Mouse (Mus musculus): Measurements from ENCODE around the gene Selenos.

DNA sequence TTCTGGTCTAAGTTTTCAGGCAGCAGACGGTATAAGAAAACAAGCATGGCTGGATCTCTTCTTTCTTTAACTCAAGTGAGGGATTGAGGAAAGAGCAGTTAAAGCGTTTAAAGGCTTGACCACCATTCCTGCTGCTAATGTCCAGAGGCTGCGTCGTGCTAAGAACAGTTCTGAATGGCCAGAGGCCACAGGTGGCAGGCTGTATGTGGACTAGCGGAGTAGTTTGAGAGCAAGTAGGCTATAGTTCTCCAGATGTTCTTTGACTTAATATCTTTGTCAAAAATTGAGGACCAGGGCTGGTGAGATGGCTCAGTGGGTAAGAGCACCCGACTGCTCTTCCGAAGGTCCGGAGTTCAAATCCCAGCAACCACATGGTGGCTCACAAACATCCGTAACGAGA, 31.8 kb downstream of the Selenos start:
- TF ChIP-seq HCFC1 (IDR thresholded peaks at IDR 0.05; ENCODE audit: borderline replicate concordance, insufficient read depth, low read length) (no peak), CHD2 (IDR thresholded peaks at IDR 0.05; ENCODE audit: low read depth, low read length) (no peak), MAFK (IDR thresholded peaks at IDR 0.05; ENCODE audit: insufficient read depth, low read depth, low read length) (no peak), ZNF384 (IDR thresholded peaks at IDR 0.05; ENCODE audit: low read depth, low read length) (no peak), ZC3H11A (IDR thresholded peaks at IDR 0.05; ENCODE audit: borderline replicate concordance, low read depth, low read length) (no peak)
